Mouse (Mus musculus) hindbrain, postnatal 0 days (tissue): ENCODE results near the gene Agps. TPM values are rescaled to one million over a fixed set of nuclear protein-coding genes. Genes with fewer than 3 reads are reported as not detected.

ENCODE experiments used
- ATAC-seq: fragments of 200-750 bp; cut with Nextera tagmentation; 2 replicates; pipeline ENCODE4 v1.8.0; 2017; ENCODE audit warnings: mild to moderate bottlenecking, moderate TSS enrichment, moderate library complexity
- DNase-seq: peaks from one replicate; pipeline ENCODE4 v3.0.0-alpha.2; 2015; ENCODE audit warnings: low spot score
- H3K27ac ChIP-seq: fragments of 300-500 bp; sonication (generic); 2 replicates; pipeline ENCODE4 v1.5.1; 2014; ENCODE audit warnings: mild to moderate bottlenecking
- H3K27me3 ChIP-seq: fragments of 300-500 bp; sonication (generic); 2 replicates; pipeline ENCODE4 v1.6.1; 2014; ENCODE audit warnings: low read length, mixed read lengths; ENCODE audit not compliant: insufficient read depth
- H3K36me3 ChIP-seq: fragments of 300-500 bp; sonication (generic); 2 replicates; pipeline ENCODE4 v1.6.1; 2014; ENCODE audit warnings: low read length, mixed read lengths; ENCODE audit not compliant: insufficient read depth
- H3K4me1 ChIP-seq: fragments of 300-500 bp; sonication (generic); 2 replicates; pipeline ENCODE4 v1.6.1; 2014; ENCODE audit warnings: antibody characterized with exemption, low read length, mixed read lengths; ENCODE audit not compliant: insufficient read depth
- H3K4me2 ChIP-seq: fragments of 300-500 bp; sonication (generic); 2 replicates; pipeline ENCODE4 v1.6.1; 2014; ENCODE audit warnings: low read depth, mild to moderate bottlenecking, low read length, moderate library complexity, mixed read lengths
- H3K4me3 ChIP-seq: fragments of 300-500 bp; sonication (generic); 2 replicates; pipeline ENCODE4 v1.5.1; 2014; ENCODE audit warnings: low read length
- H3K9ac ChIP-seq: fragments of 300-500 bp; sonication (generic); replicated peaks from 2 replicates; pipeline ENCODE4 v1.6.1; 2014; ENCODE audit warnings: mild to moderate bottlenecking, low read length, moderate library complexity, mixed read lengths
- H3K9me3 ChIP-seq: fragments of 300-500 bp; sonication (generic); 2 replicates; pipeline ENCODE4 v1.6.1; 2016; ENCODE audit warnings: low read length, mixed read lengths
- CTCF ChIP-seq: IDR thresholded peaks from 2 replicates; pipeline ENCODE4 v1.5.1; 2016; ENCODE audit warnings: antibody characterized with exemption, control low read depth, low read depth
- WGBS: fragments of 180-500 bp; shearing (Covaris S2); extraction: QIAGEN DNeasy Blood & Tissue Kit; methylation state at CpG from one replicate; pipeline ENCODE4 v1.1.7; 2014; 5-methylcytosine and 5-hydroxymethylcytosine counted together
- polyA plus RNA-seq: library from polyadenylated mRNA; unstranded; fragments of >200 nt; fragmentation: Nextera tagmentation; extraction: Ambion mirVana; gene quantifications from 2 replicates; pipeline ENCODE4 v1.2.1, GENCODE M21; 2015
- total RNA-seq: library from RNA; depleted of rRNA; stranded (reverse); fragments of >200 nt; gene quantifications from 2 replicates; pipeline ENCODE4 v1.2.3, GENCODE M21; 2014

Gene Agps
- total and polyA plus RNA-seq, 2 experiments from 2014 or later: 17.1 to 40.0 TPM

DNA sequence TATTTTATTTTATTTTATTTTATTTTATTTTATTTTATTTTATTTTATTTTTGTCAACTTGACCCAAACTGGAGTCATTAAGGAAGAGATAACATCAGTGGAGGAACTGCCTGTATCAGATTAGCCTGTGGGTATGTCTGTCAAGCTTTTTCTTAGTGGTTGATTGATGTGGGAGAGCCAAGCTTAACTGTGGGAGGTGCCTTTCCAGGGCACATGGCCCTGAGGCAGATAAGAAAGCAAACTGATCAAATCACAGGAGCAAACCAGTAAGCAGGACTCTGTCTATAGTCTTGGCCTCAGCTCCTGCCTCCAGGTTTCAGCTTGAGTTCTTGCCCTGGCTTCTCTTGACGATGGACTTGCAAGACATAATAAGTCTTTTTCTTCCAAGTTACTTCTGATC, 6.4 kb upstream of the Agps start:
- Histone ChIP-seq H3K9me3 (no peaks in the 10 kb centered on the region), H3K9ac (no peak overlapping the region), H3K27me3 (no peaks in the 10 kb centered on the region), H3K4me3 (no peak overlapping the region), H3K27ac (no peak overlapping the region), H3K4me1 (no peaks in the 10 kb centered on the region), H3K36me3 (no peaks in the 10 kb centered on the region), H3K4me2 (no peak overlapping the region)
- WGBS: 54% methylated on average over 1 of the region's 1 CpGs
- DNase-seq (no peak), ATAC-seq (no peak)
- TF ChIP-seq CTCF: no peak

DNA sequence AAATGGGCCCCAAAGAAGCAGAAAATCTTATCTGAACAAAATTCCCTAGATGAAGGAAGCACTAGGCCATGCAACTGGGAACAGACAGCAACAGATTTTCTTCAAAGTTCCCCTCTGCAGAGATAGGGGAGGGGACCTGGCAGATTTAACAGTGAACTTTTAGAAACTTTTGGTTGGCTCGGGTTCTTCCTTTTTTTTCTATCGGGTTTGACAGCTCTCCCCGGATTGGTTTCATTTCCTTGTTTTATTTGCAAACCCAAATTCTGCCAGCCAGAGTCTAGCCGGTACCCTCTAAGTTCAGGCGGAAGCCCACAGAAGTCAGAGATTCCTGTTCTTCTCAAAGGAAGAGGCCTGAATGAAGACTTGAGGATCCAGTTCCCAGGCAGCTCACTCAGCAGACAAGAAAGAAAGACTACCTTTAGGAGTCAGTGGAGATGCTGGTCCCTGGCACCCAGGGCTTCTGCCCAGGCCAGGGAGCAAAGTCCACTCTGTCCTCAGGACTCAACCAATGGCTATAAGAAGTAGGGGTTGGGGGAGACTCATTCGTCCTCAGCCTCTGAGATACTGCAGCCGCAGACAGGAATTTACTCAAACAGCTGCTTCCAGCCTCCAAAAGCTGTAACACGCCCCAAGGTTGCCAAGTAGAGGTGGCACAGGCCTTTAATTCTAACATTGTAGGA, 2.9 kb upstream of the Agps start:
- Histone ChIP-seq H3K27ac (no peak overlapping the region), H3K9ac (no peak overlapping the region), H3K4me1 (peaks cover 9% of the 10 kb centered on the region), H3K4me2 (no peak overlapping the region), H3K36me3 (no peaks in the 10 kb centered on the region), H3K9me3 (no peaks in the 10 kb centered on the region), H3K27me3 (no peaks in the 10 kb centered on the region), H3K4me3 (no peak overlapping the region)
- no peak for ATAC-seq
- no peak for DNase-seq
- no peak for TF ChIP-seq CTCF
- WGBS: 81% methylated on average over 8 of the region's 8 CpGs

DNA sequence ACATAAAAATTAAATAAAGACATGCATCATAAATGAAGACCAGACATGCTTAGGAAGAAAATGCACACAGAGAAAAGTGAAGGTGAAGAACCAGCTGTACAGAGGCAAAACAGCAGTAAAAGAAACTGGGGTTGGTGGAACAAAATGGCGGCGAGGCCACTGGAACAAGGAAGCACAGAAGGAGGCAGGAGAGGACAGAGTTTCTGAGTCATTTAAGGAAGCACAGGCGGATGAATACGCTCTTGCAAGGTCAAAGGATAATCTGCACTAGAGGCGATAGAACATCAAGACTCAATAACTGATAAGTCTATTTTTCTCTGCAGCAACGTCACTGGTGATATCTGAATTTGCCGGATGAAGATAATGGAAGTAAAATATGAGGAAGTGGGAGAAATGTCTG, 1.7 kb upstream of the Agps start:
- H3K9ac ChIP-seq: no peak overlapping the region
- H3K36me3 ChIP-seq: no peaks in the 10 kb centered on the region
- no peaks in the 10 kb centered on the region for H3K9me3 ChIP-seq
- ATAC-seq (no peak), DNase-seq (no peak)
- H3K27me3 ChIP-seq: no peaks in the 10 kb centered on the region
- no peak overlapping the region for H3K4me2 ChIP-seq
- no peak overlapping the region for H3K4me3 ChIP-seq
- WGBS: 91% methylated on average over 7 of the region's 7 CpGs
- no peak for TF ChIP-seq CTCF
- H3K4me1 ChIP-seq: peaks cover 9% of the 10 kb centered on the region
- no peak overlapping the region for H3K27ac ChIP-seq

DNA sequence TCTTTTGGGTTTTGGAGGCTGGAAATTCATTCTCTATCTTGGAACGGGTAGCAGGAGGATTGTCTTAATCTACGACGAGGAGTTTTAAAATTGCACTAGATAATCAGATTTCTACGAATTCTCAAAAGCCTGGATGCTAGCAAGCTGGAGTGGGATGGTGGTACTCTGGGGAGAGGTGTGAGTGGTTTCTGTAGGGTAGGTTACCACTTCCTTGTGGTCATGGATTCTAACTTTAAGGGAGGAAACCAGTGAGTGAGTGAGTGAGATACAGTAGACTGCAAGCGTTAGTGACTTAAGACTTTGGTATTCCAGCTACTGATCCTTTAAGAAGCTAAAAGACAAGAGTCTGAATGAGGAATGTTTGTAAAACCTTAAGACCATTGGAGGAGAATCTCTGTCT, 804 bp downstream of the Agps start:
- peak overlapping the region; percentile 77 for H3K4me3 ChIP-seq
- DNase-seq: no peak

DNA sequence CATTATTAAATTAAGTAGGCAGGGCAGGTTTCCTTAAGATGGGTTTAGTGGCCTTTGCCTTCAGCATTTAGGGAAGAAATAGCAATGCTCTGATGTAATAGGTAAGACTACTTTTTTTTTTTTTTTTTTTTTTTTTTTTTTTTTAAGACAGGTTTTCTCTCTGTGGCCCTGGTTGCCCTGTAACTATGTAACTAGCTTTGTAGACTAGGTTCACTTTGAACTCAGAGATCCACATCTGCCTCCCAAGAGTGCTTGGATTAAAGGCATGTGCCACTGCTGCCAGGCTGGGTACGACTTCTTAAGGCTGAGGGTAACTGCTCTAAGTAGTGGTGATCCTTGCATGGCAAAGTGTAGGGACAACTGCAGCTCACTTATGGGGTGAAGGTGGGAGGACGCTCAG, 2.5 kb downstream of the Agps start:
- no peak overlapping the region for H3K9ac ChIP-seq
- H3K36me3 ChIP-seq: no peaks in the 10 kb centered on the region
- TF ChIP-seq CTCF: no peak
- WGBS: 85% methylated on average over 2 of the region's 2 CpGs
- DNase-seq (no peak), ATAC-seq (no peak)
- H3K4me3 ChIP-seq: no peak overlapping the region
- H3K4me2 ChIP-seq: no peak overlapping the region
- H3K27me3 ChIP-seq: no peaks in the 10 kb centered on the region
- no peaks in the 10 kb centered on the region for H3K9me3 ChIP-seq
- peaks cover 9% of the 10 kb centered on the region for H3K4me1 ChIP-seq
- no peak overlapping the region for H3K27ac ChIP-seq

More for the DNA sequence above, 804 bp downstream of the Agps start:
- H3K27ac ChIP-seq: peak overlapping the region; percentile 76; the same call in 1 of the 2 replicates
- ATAC-seq: no peak
- H3K4me2 ChIP-seq: peak overlapping the region; percentile 86
- 0% methylated on average over 5 of the region's 5 CpGs for WGBS
- no peaks in the 10 kb centered on the region for H3K27me3 ChIP-seq
- H3K9ac ChIP-seq: peak overlapping the region; percentile 83
- TF ChIP-seq CTCF: no peak
- H3K9me3 ChIP-seq: no peaks in the 10 kb centered on the region
- peaks cover 9% of the 10 kb centered on the region for H3K4me1 ChIP-seq
- no peaks in the 10 kb centered on the region for H3K36me3 ChIP-seq

DNA sequence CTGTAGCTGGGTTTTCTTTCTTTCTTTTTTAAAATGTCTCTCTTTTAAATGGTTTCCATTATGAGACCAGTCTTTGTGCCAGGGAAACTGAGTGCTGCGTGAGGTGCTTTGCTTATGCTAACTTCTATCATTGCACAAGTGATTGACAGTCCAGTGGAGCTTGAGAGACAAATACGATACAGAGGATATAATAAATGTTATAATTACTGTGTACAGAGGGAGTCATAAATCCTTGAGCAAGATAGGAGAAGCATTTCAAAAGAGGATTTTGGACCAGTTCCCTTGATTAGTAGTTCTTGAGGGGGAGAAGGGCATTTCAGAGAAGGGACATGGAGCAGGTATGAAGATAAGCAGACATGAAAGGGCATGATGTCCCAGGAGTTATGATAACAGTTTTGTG, 10.3 kb downstream of the Agps start:
- ATAC-seq (no peak), DNase-seq (no peak)
- Histone ChIP-seq H3K9me3 (no peaks in the 10 kb centered on the region), H3K4me3 (no peak overlapping the region), H3K9ac (no peak overlapping the region), H3K4me2 (no peak overlapping the region), H3K27me3 (no peaks in the 10 kb centered on the region), H3K4me1 (no peaks in the 10 kb centered on the region), H3K27ac (no peak overlapping the region), H3K36me3 (no peaks in the 10 kb centered on the region)
- no peak for TF ChIP-seq CTCF
- 81% methylated on average over 2 of the region's 2 CpGs for WGBS

DNA sequence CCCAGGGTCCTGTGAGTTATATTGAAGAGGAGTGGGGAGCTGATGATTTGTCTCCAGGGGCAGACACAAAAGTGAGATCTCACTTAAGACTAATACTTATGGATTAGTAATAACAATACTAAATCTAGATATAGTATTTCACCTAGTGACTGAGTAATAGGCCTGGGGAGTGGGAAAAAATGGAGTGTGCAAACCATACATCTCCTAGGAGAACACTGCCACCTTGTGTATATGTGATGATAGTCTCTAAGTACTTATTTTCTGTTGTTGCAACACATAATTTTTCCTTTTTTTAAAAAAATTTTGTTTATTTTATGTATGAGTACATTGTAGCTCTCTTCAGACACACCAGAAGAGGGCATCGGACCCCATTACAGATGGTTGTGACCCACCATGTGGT, 15.7 kb downstream of the Agps start:
- 90% methylated on average over 1 of the region's 1 CpGs for WGBS
- H3K9me3 ChIP-seq: no peaks in the 10 kb centered on the region
- H3K27ac ChIP-seq: no peak overlapping the region
- DNase-seq: peak; percentile 30
- H3K4me3 ChIP-seq: no peak overlapping the region
- H3K9ac ChIP-seq: no peak overlapping the region
- H3K4me2 ChIP-seq: no peak overlapping the region
- no peaks in the 10 kb centered on the region for H3K36me3 ChIP-seq
- TF ChIP-seq CTCF: peak; percentile 46
- H3K27me3 ChIP-seq: no peaks in the 10 kb centered on the region
- no peak for ATAC-seq
- no peaks in the 10 kb centered on the region for H3K4me1 ChIP-seq
